Mouse (Mus musculus) CH12.LX (cell line): Measurements from ENCODE around the gene Phf21a. TPM values are rescaled to one million over a fixed set of nuclear protein-coding genes. Genes with fewer than 3 reads are reported as not detected.
A peak's percentile ranks its signal among the peaks of the same experiment; 100 is the strongest.

Source experiments
- DNase-seq: peaks from one replicate; pipeline ENCODE4 v3.0.0-alpha.2; 2013; ENCODE audit errors: extremely low read depth
- H3K27ac ChIP-seq: 2 replicates; pipeline ENCODE4 v1.5.1; 2012; ENCODE audit warnings: low read depth, mild to moderate bottlenecking, control low read depth, moderate library complexity; ENCODE audit not compliant: insufficient read depth
- H3K27me3 ChIP-seq: replicated peaks from 2 replicates; pipeline ENCODE3; 2012; ENCODE audit warnings: inconsistent platforms
- H3K36me3 ChIP-seq, 2 experiments: replicated peaks in 1 of 2; 2 replicates each; pipeline versions ENCODE3 to v1.6.1; 2012; ENCODE audit warnings: inconsistent platforms in 1 of 2, low read length in 1 of 2, mild to moderate bottlenecking in 1 of 2, mixed read lengths in 1 of 2, moderate library complexity in 1 of 2; ENCODE audit not compliant: control insufficient read depth in 1 of 2, insufficient read depth in 1 of 2
- H3K4me1 ChIP-seq, 2 experiments: 2 replicates each; pipeline ENCODE4 v1.6.1; 2012; ENCODE audit warnings: inconsistent platforms in 1 of 2, moderate library complexity in 1 of 2; ENCODE audit not compliant: insufficient read depth in 2 of 2, control insufficient read depth in 1 of 2
- H3K4me2 ChIP-seq: 2 replicates; pipeline ENCODE4 v1.6.1; 2012; ENCODE audit warnings: low read depth, mild to moderate bottlenecking, control low read depth; ENCODE audit not compliant: poor library complexity, insufficient read depth, severe bottlenecking
- H3K4me3 ChIP-seq, 3 experiments: fragments of 150-350 bp in 1 of 3; sonication (generic) in 1 of 3; replicated peaks in 1 of 3; 2 replicates each; pipeline versions ENCODE3 to v1.5.1; 2011 to 2012; ENCODE audit warnings: low read depth in 2 of 3, low read length in 2 of 3, mild to moderate bottlenecking in 2 of 3, moderate library complexity in 2 of 3, control low read depth in 1 of 3, improper control_type of control experiment in 1 of 3, inconsistent platforms in 1 of 3, mixed read lengths in 1 of 3; ENCODE audit not compliant: poor library complexity in 1 of 3
- H3K79me2 ChIP-seq: replicated peaks from 2 replicates; pipeline ENCODE4 v1.6.1; 2012; ENCODE audit warnings: mild to moderate bottlenecking, moderate library complexity; ENCODE audit not compliant: control insufficient read depth, poor library complexity, insufficient read depth, severe bottlenecking; ENCODE audit errors: extremely low read depth
- H3K9ac ChIP-seq: 2 replicates; pipeline ENCODE4 v1.6.1; 2012; ENCODE audit warnings: low read depth, mild to moderate bottlenecking, control low read depth, moderate library complexity; ENCODE audit not compliant: insufficient read depth
- H3K9me3 ChIP-seq: replicated peaks from 2 replicates; pipeline ENCODE3; 2012; ENCODE audit warnings: low read length, inconsistent platforms, mixed read lengths
- BHLHE40 ChIP-seq: IDR thresholded peaks from 2 replicates; pipeline ENCODE4 v1.6.1; 2011; ENCODE audit warnings: mild to moderate bottlenecking, low read depth, low read length, improper control_type of control experiment
- CTCF ChIP-seq, 2 experiments: IDR thresholded peaks in 1 of 2; conservative IDR thresholded peaks in 1 of 2; 2 replicates each; pipeline ENCODE4 v1.5.1; 2011 to 2012; ENCODE audit warnings: low read depth in 2 of 2, low read length in 2 of 2, improper control_type of control experiment in 1 of 2, inconsistent platforms in 1 of 2, mild to moderate bottlenecking in 1 of 2, moderate library complexity in 1 of 2
- EP300 ChIP-seq: IDR thresholded peaks from 2 replicates; pipeline ENCODE4 v1.6.1; 2011; ENCODE audit warnings: low read length, improper control_type of control experiment
- ETS1 ChIP-seq: conservative IDR thresholded peaks from 2 replicates; pipeline ENCODE4 v1.6.1; 2012; ENCODE audit warnings: low read depth, mild to moderate bottlenecking, inconsistent platforms, low read length, improper control_type of control experiment, moderate library complexity
- HCFC1 ChIP-seq: IDR thresholded peaks from 2 replicates; pipeline ENCODE4 v1.6.1; 2012; ENCODE audit warnings: low read depth, mild to moderate bottlenecking, inconsistent platforms, low read length, improper control_type of control experiment
- IRF4 ChIP-seq: IDR thresholded peaks from 2 replicates; pipeline ENCODE4 v1.6.1; 2014; ENCODE audit warnings: low read depth, mild to moderate bottlenecking, inconsistent platforms, low read length, improper control_type of control experiment
- JUN ChIP-seq: IDR thresholded peaks from 2 replicates; pipeline ENCODE4 v1.6.1; 2011; ENCODE audit warnings: low read depth, mild to moderate bottlenecking, low read length, improper control_type of control experiment, moderate library complexity; ENCODE audit not compliant: insufficient read depth
- JUND ChIP-seq: conservative IDR thresholded peaks from 2 replicates; pipeline ENCODE4 v1.6.1; 2011; ENCODE audit warnings: low read depth, low read length, improper control_type of control experiment
- KAT2A ChIP-seq: IDR thresholded peaks from 2 replicates; pipeline ENCODE4 v1.6.1; 2012; ENCODE audit warnings: low read length, improper control_type of control experiment, inconsistent platforms; ENCODE audit not compliant: insufficient replicate concordance
- MXI1 ChIP-seq: IDR thresholded peaks from 2 replicates; pipeline ENCODE4 v1.6.1; 2011; ENCODE audit warnings: mild to moderate bottlenecking, low read depth, low read length, improper control_type of control experiment
- MYC ChIP-seq: IDR thresholded peaks from 2 replicates; pipeline ENCODE4 v1.6.1; 2011; ENCODE audit warnings: low read depth, mild to moderate bottlenecking, improper control_type of control experiment, low read length
- NELFE ChIP-seq: IDR thresholded peaks from 2 replicates; pipeline ENCODE4 v1.6.1; 2011; ENCODE audit warnings: low read depth, low read length, improper control_type of control experiment
- NRF1 ChIP-seq: IDR thresholded peaks from 2 replicates; pipeline ENCODE4 v1.6.1; 2014; ENCODE audit warnings: low read depth, mild to moderate bottlenecking, inconsistent platforms, low read length, improper control_type of control experiment, moderate library complexity
- POLR2A ChIP-seq: IDR thresholded peaks from 2 replicates; pipeline ENCODE4 v1.6.1; 2011; ENCODE audit warnings: low read depth, mild to moderate bottlenecking, improper control_type of control experiment, low read length
- POLR2AphosphoS2 ChIP-seq: IDR thresholded peaks from 2 replicates; pipeline ENCODE4 v1.6.1; 2011; ENCODE audit warnings: low read depth, low read length, improper control_type of control experiment
- RAD21 ChIP-seq: IDR thresholded peaks from 2 replicates; pipeline ENCODE4 v1.6.1; 2011; ENCODE audit warnings: low read depth, mild to moderate bottlenecking, low read length, improper control_type of control experiment, moderate library complexity
- SIN3A ChIP-seq: IDR thresholded peaks from 2 replicates; pipeline ENCODE4 v1.6.1; 2012; ENCODE audit warnings: low read length, improper control_type of control experiment, inconsistent platforms
- SMC3 ChIP-seq: IDR thresholded peaks from 2 replicates; pipeline ENCODE4 v1.6.1; 2011; ENCODE audit warnings: low read depth, low read length, improper control_type of control experiment
- ZMIZ1 ChIP-seq: IDR thresholded peaks from 2 replicates; pipeline ENCODE4 v1.6.1; 2012; ENCODE audit warnings: low read depth, mild to moderate bottlenecking, inconsistent platforms, low read length, improper control_type of control experiment
- ZNF384 ChIP-seq: IDR thresholded peaks from 2 replicates; pipeline ENCODE4 v1.6.1; 2012; ENCODE audit warnings: low read depth, low read length, improper control_type of control experiment, inconsistent platforms
- dilution Hi-C: fragments of 300-500 bp; cut with MboI; formaldehyde crosslinking; loops from 2 replicates; pipeline ENCODE4 v1.14.3; 2020; ENCODE audit warnings: low sequenced_read_pairs; ENCODE audit not compliant: extremely low pct_unique_long_range_greater_than_20kb, extremely low pct_ligation_motif_present
- in situ Hi-C: fragments of 300-500 bp; cut with MboI; formaldehyde crosslinking; loops from 3 replicates; pipeline ENCODE4 v1.14.3; 2019; ENCODE audit warnings: low sequenced_read_pairs, low pct_ligation_motif_present, low pct_unique_long_range_greater_than_20kb, mixed read lengths
- polyA plus RNA-seq: library from polyadenylated mRNA; unstranded; fragments of >175 nt; gene quantifications from 2 replicates; pipeline ENCODE4 v1.2.1, GENCODE M21; 2012; ENCODE audit warnings: low read depth; ENCODE audit not compliant: insufficient read length
- total RNA-seq, 2 experiments: library from RNA; depleted of rRNA; stranded (reverse); fragments of 300-350 nt in 1 of 2; fragments of >200 nt in 1 of 2; gene quantifications; 2 replicates each; pipeline ENCODE4 v1.2.3; 2012 to 2014

Phf21a gene
- total and polyA plus RNA-seq, 3 experiments, result 10.2 to 24.5 (median 12.0) TPM

DNA sequence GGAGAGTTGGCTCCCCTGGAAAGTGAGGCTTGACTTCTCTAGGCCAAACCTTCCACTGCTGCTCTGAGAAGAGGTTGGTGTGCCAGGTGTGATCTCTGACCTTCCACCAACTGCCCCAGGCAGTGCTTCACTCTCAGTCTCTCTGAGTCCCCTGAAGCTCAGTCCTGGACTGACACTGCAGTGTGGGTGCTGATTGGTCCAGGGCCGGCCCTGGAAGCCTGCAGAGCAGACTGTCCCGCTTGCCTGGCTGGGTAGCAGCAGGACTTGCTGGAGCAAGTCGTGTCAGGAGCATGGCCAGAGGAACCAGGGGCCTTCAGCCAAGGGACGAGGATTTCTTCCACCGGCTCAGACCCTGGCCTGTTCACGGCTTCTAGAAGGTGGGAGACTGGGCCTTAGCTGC, 311.8 kb downstream of the Phf21a start:
- no peak for DNase-seq
- in situ Hi-C loops (no loop called here), dilution Hi-C loops (no loop called here)
- H3K36me3 ChIP-seq, result peaks cover 46 to 69% of the 10 kb centered on the region in 2 experiments
- H3K4me1 ChIP-seq, result peaks cover 10 to 53% of the 10 kb centered on the region in 2 experiments
- H3K79me2 ChIP-seq, result no peaks in the 10 kb centered on the region
- no peak overlapping the region for H3K4me2 ChIP-seq
- H3K27me3 ChIP-seq, result no peaks in the 10 kb centered on the region
- H3K4me3 ChIP-seq, result no peak overlapping the region
- no peak for TF ChIP-seq MYC
- TF ChIP-seq NRF1, result no peak
- TF ChIP-seq ZMIZ1, result no peak
- no peak for TF ChIP-seq HCFC1
- no peak for TF ChIP-seq CTCF (conservative IDR thresholded peaks at IDR 0.05 in 1 of 2, IDR thresholded peaks at IDR 0.05 in 1 of 2; ENCODE audit: low read depth in 2 of 2, low read length in 2 of 2)
- no peak for TF ChIP-seq MXI1
- no peak for TF ChIP-seq ETS1
- TF ChIP-seq POLR2A, result no peak
- no peak for TF ChIP-seq ZNF384
- TF ChIP-seq NELFE, result no peak
- TF ChIP-seq, all 38 proteins: peak for 0
- Histone ChIP-seq H3K9ac (no peak overlapping the region), H3K9me3 (peaks cover 10% of the 10 kb centered on the region), H3K27ac (no peak overlapping the region)

GRCm38 (mm10) chr2:92405687-92406086, 312.8 kb downstream of the Phf21a start:
- Histone ChIP-seq H3K36me3 (peaks cover 55 to 79% of the 10 kb centered on the region in 2 experiments), H3K27ac (peak overlapping the region; percentile 17; the same call in 1 of the 2 replicates)
- peak; percentile 87 for DNase-seq

More at GRCm38 (mm10) chr2:92405687-92406086, 312.8 kb downstream of the Phf21a start:
- no peak overlapping the region for H3K9ac ChIP-seq
- H3K4me3 ChIP-seq, result no peak overlapping the region
- no peaks in the 10 kb centered on the region for H3K27me3 ChIP-seq
- dilution Hi-C loops, result no loop called here
- in situ Hi-C loops, result no loop called here
- peaks cover 10 to 53% of the 10 kb centered on the region in 2 experiments for H3K4me1 ChIP-seq
- TF ChIP-seq SMC3 (0 out of 2 replicates have a peak, but pooled peaks have one; percentile 7), ETS1 (peak; percentile 71), POLR2AphosphoS2 (no peak), POLR2A (no peak), EP300 (peak; percentile 29; the same call in 1 of the 2 replicates), MXI1 (peak; percentile 53; the same call in 1 of the 2 replicates), BHLHE40 (peak; percentile 62), ZMIZ1 (peak; percentile 32; the same call in 1 of the 2 replicates), IRF4 (peak; percentile 60), MYC (peak; percentile 56; the same call in 1 of the 2 replicates), NRF1 (peak; percentile 14; the same call in 1 of the 2 replicates), JUN (no peak), JUND (no peak), RAD21 (no peak; the same call in 1 of the 2 replicates), KAT2A (no peak), SIN3A (peak; percentile 77)
- H3K79me2 ChIP-seq, result no peaks in the 10 kb centered on the region
- H3K9me3 ChIP-seq, result peaks cover 6% of the 10 kb centered on the region
- no peak overlapping the region for H3K4me2 ChIP-seq
